In genomic region chr8:79381771-79382170, GRCm38 (mm10) we compare ENCODE assay signal across 12 mouse cellular contexts. TPM values are rescaled to one million over a fixed set of nuclear protein-coding genes. Genes with fewer than 3 reads are reported as not detected.
A peak's percentile ranks its signal among the peaks of the same experiment; 100 is the strongest.
DNase-seq lines count a peak whose midpoint lies in the region; ATAC-seq lines count a peak whose summit lies in the region.
"Had no signal": no experiment of that assay in that cellular context is flagged by ENCODE, and none has a peak within 500 bp of the region (broad histone marks: within the 10 kb centered on the region; RNA-seq: fewer than 3 reads in every experiment).

No protein-coding gene starts in this region.

- peak; percentile 78 for ATAC-seq in lung, embryonic 16.5 days (ENCODE audit: low read depth)
- peak; percentile 63 for ATAC-seq in forebrain, embryonic 13.5 days
- ATAC-seq in limb, embryonic 12.5 days (ENCODE audit: insufficient number of reproducible peaks, insufficient read depth, low FRiP score, low TSS enrichment, low read depth): no peak; the same call in 1 of the 2 replicates
- ATAC-seq: midbrain, embryonic 16.5 days had no signal

- intact Hi-C loops in heart, postnatal 14 days (cut with DNase I): loop anchor here (5.0 kb wide), 2 partner anchors 39 to 201 kb away; no protein-coding TSS in a partner anchor

- H3K4me3 ChIP-seq in lung, embryonic 16.5 days (ENCODE audit: low read length): no peak overlapping the region
- H3K4me3 ChIP-seq in forebrain, embryonic 13.5 days: no peak overlapping the region
- H3K4me3 ChIP-seq in limb, embryonic 12.5 days (replicated peaks): no peak overlapping the region

- no peak overlapping the region for H3K4me2 ChIP-seq in lung, embryonic 16.5 days (ENCODE audit: low read depth, low read length)
- no peak overlapping the region for H3K4me2 ChIP-seq in forebrain, embryonic 13.5 days
- H3K4me2 ChIP-seq in limb, embryonic 12.5 days: no peak overlapping the region

- H3K27me3 ChIP-seq in lung, embryonic 16.5 days (ENCODE audit: control insufficient read depth, insufficient read depth, low read depth, low read length): no peaks in the 10 kb centered on the region
- no peaks in the 10 kb centered on the region for H3K27me3 ChIP-seq in forebrain, embryonic 13.5 days
- no peaks in the 10 kb centered on the region for H3K27me3 ChIP-seq in limb, embryonic 12.5 days

- H3K4me1 ChIP-seq in lung, embryonic 16.5 days (replicated peaks; ENCODE audit: control insufficient read depth, insufficient read depth, low read length): peaks cover 10% of the 10 kb centered on the region
- H3K4me1 ChIP-seq in forebrain, embryonic 13.5 days: peaks cover 62% of the 10 kb centered on the region
- H3K4me1 ChIP-seq in limb, embryonic 12.5 days (replicated peaks): peaks cover 68% of the 10 kb centered on the region

- 0 out of 2 replicates have a peak, but pooled peaks cover 4% of the 10 kb centered on the region for H3K36me3 ChIP-seq in lung, embryonic 16.5 days (ENCODE audit: control insufficient read depth, insufficient read depth, low read length)
- peaks cover 7% of the 10 kb centered on the region; the same call in 1 of the 2 replicates for H3K36me3 ChIP-seq in forebrain, embryonic 13.5 days (ENCODE audit: poor library complexity, severe bottlenecking)
- H3K36me3 ChIP-seq in limb, embryonic 12.5 days: peaks cover 10% of the 10 kb centered on the region

- peak; percentile 49 for DNase-seq in heart, adult 8-10 months (ENCODE audit: low spot score)
- DNase-seq in heart, postnatal 14 days: no peak
- DNase-seq in lung, postnatal 36 days: no peak
- DNase-seq in urinary bladder, postnatal 14 days (ENCODE audit: low spot score): no peak
- DNase-seq in spleen, postnatal 14 days (ENCODE audit: low spot score in 2 of 2): no peak
- DNase-seq: heart, postnatal 4 days; right cerebral cortex, adult 18-20 months; thymus, adult 18-20 months had no signal

- H3K9ac ChIP-seq in lung, embryonic 16.5 days (ENCODE audit: low read length): no peak overlapping the region
- H3K9ac ChIP-seq in forebrain, embryonic 13.5 days: no peak overlapping the region
- H3K9ac ChIP-seq in limb, embryonic 12.5 days (replicated peaks): no peak overlapping the region

- 64% methylated on average over 6 of the region's 6 CpGs for WGBS in lung, embryonic 16.5 days
- WGBS in forebrain, embryonic 13.5 days: 39% methylated on average over 6 of the region's 6 CpGs
- WGBS in limb, embryonic 12.5 days: 14% methylated on average over 6 of the region's 6 CpGs

- peak overlapping the region; percentile 69 for H3K27ac ChIP-seq in lung, embryonic 16.5 days (ENCODE audit: low read length)
- 0 out of 2 replicates have a peak overlapping the region, but pooled peaks have one; percentile 7 for H3K27ac ChIP-seq in forebrain, embryonic 13.5 days
- H3K27ac ChIP-seq in limb, embryonic 12.5 days: 0 out of 2 replicates have a peak overlapping the region, but pooled peaks have one; percentile 20

- H3K9me3 ChIP-seq in lung, embryonic 16.5 days (ENCODE audit: control insufficient read depth, low read length): no peaks in the 10 kb centered on the region
- H3K9me3 ChIP-seq in forebrain, embryonic 13.5 days (replicated peaks): 0 out of 2 replicates have a peak, but pooled peaks cover 5% of the 10 kb centered on the region
- H3K9me3 ChIP-seq in limb, embryonic 12.5 days: no peaks in the 10 kb centered on the region

RNA-seq across cellular contexts. Expression of gene Smad1, which starts 17.5 kb away (rescaled TPM):
- 10 to 100 TPM; 11.2 to 17.7 (median 12.7) TPM for total RNA-seq in heart, adult 8-10 months (2022)
- total RNA-seq in heart, postnatal 14 days (2021): 10 to 100 TPM; 24.3 to 24.6 TPM
- polyA plus RNA-seq in lung, embryonic 16.5 days (2015; fragmentation: Nextera tagmentation; extraction: Ambion mirVana): 37.2 and 39.8 TPM in 2 replicates
- 49.5 and 50.9 TPM in 2 replicates for polyA plus RNA-seq in forebrain, embryonic 13.5 days (2015; fragmentation: Nextera tagmentation; extraction: Ambion mirVana)
- 46.3 and 52.8 TPM in 2 replicates for polyA plus RNA-seq in limb, embryonic 12.5 days (2016; fragmentation: Nextera tagmentation; extraction: Ambion mirVana)

Comparison
In these comparisons a context has a peak if more than half of its experiments do, and no peak if none do; other contexts are left out.
1. H3K27ac ChIP-seq: peak in every context shown above with its lines; median percentile 69 in lung, embryonic 16.5 days; 20 in limb, embryonic 12.5 days; 7 in forebrain, embryonic 13.5 days.